Mouse (Mus musculus) C2C12 (cell line): ENCODE measurements around the gene Map3k5.

Experiments used
- CEBPB ChIP-seq: IDR thresholded peaks from one replicate; pipeline ENCODE4 v1.6.1; 2011; ENCODE audit warnings: low read depth, mild to moderate bottlenecking, control low read depth, moderate library complexity
- CTCF ChIP-seq: IDR thresholded peaks from one replicate; pipeline ENCODE4 v1.5.1; 2011; ENCODE audit not compliant: control insufficient read depth, insufficient read depth, insufficient read length
- MYOD1 ChIP-seq: IDR thresholded peaks from one replicate; pipeline ENCODE4 v1.6.1; 2011; ENCODE audit warnings: low read depth; ENCODE audit not compliant: control insufficient read depth, insufficient read length
- MYOG ChIP-seq: IDR thresholded peaks from one replicate; pipeline ENCODE4 v1.6.1; 2011; ENCODE audit not compliant: control insufficient read depth, insufficient read length; ENCODE audit errors: extremely low read depth
- USF1 ChIP-seq: IDR thresholded peaks from one replicate; pipeline ENCODE4 v1.6.1; 2011; ENCODE audit warnings: low read depth, mild to moderate bottlenecking, control low read depth, moderate library complexity

DNA sequence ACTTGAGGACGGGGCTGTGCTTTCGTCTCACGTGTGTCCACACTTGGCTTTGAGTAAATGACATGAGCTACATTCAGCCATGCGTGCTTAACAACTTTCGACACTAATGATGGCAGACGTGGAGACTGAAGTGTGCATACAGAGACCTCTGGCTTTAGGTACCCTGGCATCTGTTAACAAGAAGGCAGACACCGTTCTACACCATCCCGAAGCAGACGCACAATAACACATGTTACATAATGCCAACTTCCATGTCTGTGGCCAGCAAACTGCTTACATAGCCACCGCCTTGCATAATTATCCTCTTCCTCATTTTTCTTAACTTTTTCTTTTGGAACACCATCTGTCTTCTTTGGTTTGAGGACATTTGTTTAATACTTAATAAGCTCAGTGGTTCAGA, 123.8 kb downstream of the Map3k5 start:
- TF ChIP-seq CTCF (no peak), MYOD1 (no peak), USF1 (no peak), MYOG (no peak), CEBPB (no peak)
